Mouse (Mus musculus): ENCODE measurements around the gene Gab2. TPM values are rescaled to one million over a fixed set of nuclear protein-coding genes. Genes with fewer than 3 reads are reported as not detected.

Gab2 gene
- total RNA-seq (2014; rRNA removed) = 26.7 and 27.9 TPM in 2 replicates
- polyA plus RNA-seq (2015; fragmentation: Nextera tagmentation; extraction: Ambion mirVana) = 9.5 and 12.5 TPM in 2 replicates

DNA sequence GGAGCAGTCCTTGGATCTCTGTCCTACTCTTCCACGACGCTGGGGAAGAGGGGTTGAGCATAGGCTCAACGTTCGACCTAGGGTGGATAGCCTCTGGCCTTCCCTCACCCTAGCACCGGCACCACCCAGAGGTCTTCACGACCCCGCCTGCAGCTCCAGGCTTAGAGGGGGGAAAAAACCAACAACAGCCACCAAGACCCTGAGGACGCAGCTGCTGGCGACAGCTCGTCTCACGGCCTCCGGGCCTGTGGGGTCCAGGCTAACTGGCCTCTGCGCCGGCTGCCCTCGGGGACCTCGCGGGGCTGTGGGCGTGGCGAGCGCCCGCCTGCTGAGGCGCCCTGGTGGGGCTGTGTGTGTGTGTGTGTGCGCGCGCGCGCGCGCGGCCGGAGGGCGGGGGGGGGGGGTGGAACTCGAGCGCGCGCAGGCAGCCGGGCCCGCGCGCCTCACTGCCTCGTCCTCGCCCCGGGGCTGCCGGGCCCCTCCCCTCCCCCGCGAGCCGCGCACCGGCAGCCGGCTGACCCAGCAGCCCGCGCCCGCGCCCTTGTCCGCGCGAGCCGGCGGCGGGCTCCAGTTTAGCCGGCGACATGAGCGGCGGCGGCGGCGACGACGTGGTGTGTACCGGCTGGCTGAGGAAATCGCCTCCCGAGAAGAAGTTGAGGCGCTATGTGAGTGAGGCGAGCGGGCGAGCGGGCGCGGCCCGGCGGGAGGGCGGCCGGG, at the start of gene Gab2:
TSS of gene Gab2 (plus strand) at position 345 of the 717 bp plus-strand sequence.
- no peak for TF ChIP-seq CTCF (IDR thresholded peaks at IDR 0.05; ENCODE audit: low read depth)
- ATAC-seq = peak; percentile 81
- peak; percentile 80 for DNase-seq (ENCODE audit: low spot score)
- Histone ChIP-seq H3K9ac (replicated peaks; ENCODE audit: low read length) (peak within 1 kb of the TSS; percentile 88), H3K27me3 (ENCODE audit: insufficient read depth, low read length) (no peaks in the 10 kb centered on the region), H3K9me3 (ENCODE audit: low read length) (no peaks in the 10 kb centered on the region), H3K36me3 (ENCODE audit: insufficient read depth, low read length) (no peaks in the 10 kb centered on the region), H3K27ac (peak within 1 kb of the TSS; percentile 85), H3K4me3 (ENCODE audit: low read length) (peak within 1 kb of the TSS; percentile 94), H3K4me1 (ENCODE audit: insufficient read depth, low read length) (0 out of 2 replicates have a peak, but pooled peaks cover 5% of the 10 kb centered on the region), H3K4me2 (ENCODE audit: low read depth, low read length) (peak within 1 kb of the TSS; percentile 85)
- under 1% methylated on average over 39 of the region's 83 CpGs for WGBS

DNA sequence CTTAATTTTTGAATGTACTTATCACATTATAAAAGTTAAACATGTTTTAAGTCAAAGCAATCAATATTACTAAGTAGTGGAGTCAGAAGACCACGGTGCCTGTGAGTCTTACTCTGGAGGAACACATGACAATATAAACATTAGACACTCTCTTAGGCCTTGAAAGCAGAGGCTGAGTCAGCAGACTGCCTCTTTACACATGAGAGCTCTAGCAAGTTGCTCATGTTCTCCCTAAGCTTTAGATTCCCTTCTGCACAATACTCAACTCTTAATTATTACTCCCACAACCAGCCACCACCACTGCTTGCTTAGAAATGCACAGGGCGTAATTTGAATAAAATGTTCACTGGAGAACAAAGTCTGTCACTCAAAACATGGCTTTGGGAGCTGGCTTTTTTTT, 49.0 kb upstream of the Gab2 start:
- Histone ChIP-seq H3K36me3 (ENCODE audit: insufficient read depth, low read length) (no peaks in the 10 kb centered on the region; the same call in 1 of the 2 replicates), H3K9ac (replicated peaks; ENCODE audit: low read length) (no peak overlapping the region), H3K4me2 (ENCODE audit: low read depth, low read length) (no peak overlapping the region), H3K27me3 (ENCODE audit: insufficient read depth, low read length) (no peaks in the 10 kb centered on the region), H3K27ac (no peak overlapping the region), H3K9me3 (ENCODE audit: low read length) (no peaks in the 10 kb centered on the region), H3K4me1 (ENCODE audit: insufficient read depth, low read length) (no peaks in the 10 kb centered on the region), H3K4me3 (ENCODE audit: low read length) (no peak overlapping the region)
- no peak for TF ChIP-seq CTCF (IDR thresholded peaks at IDR 0.05; ENCODE audit: low read depth)
- no peak for ATAC-seq
- DNase-seq (ENCODE audit: low spot score) = no peak
- 76% methylated on average over 2 of the region's 2 CpGs for WGBS

DNA sequence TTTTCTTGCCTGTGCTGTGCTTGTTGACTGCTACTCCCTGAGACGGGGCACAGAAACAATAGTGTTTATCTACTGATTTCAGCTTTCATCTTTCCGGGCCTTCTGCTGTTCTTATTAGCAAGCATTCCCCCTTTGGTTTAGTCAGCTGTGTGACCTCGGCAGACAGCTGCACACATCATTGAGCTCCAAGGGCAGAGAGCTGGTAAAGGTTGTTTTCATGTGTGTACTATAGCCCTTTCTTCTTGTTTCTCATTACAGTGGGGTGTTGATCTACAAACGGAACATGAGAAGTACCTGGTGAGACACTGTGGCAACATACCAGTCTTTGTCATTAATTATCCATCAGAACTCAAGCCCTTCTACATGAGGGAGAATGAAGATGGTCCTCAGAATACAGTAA, 41.7 kb upstream of the Gab2 start:
- WGBS = 80% methylated on average over 4 of the region's 4 CpGs
- H3K9me3 ChIP-seq (ENCODE audit: low read length) = no peaks in the 10 kb centered on the region
- no peaks in the 10 kb centered on the region for H3K4me1 ChIP-seq (ENCODE audit: insufficient read depth, low read length)
- no peak overlapping the region for H3K9ac ChIP-seq (replicated peaks; ENCODE audit: low read length)
- H3K27me3 ChIP-seq (ENCODE audit: insufficient read depth, low read length) = no peaks in the 10 kb centered on the region
- no peak for ATAC-seq
- no peak overlapping the region for H3K4me2 ChIP-seq (ENCODE audit: low read depth, low read length)
- DNase-seq (ENCODE audit: low spot score) = no peak
- no peak for TF ChIP-seq CTCF (IDR thresholded peaks at IDR 0.05; ENCODE audit: low read depth)
- H3K36me3 ChIP-seq (ENCODE audit: insufficient read depth, low read length) = no peaks in the 10 kb centered on the region
- no peak overlapping the region for H3K4me3 ChIP-seq (ENCODE audit: low read length)
- H3K27ac ChIP-seq = no peak overlapping the region

DNA sequence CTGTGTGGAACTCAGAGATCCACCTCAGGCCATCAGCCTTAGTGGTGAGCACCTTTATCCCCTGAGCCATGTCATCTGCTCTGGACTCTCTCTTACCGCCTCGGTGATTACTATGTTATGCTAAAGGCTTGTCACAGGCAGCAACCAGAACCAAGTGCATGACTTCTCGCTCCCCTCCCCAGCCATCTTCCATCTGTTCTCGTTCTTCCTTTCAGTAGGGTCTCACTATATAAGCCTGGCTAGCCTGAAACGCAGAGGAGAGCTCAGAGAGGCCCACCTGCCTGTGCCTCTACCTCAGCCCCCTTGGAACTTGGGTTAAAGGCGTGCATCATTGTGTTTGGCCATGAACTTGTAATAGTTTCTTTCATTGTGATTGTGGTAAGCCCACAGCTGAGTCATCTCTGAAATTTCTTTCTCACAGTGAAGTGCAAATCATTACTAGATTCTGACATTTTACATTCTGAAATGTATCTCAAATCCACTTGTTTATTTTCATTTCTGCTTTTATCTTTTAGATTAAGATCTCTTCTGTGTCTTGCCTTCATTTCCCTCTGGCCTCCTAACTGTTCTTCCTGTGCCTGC, 39.4 kb upstream of the Gab2 start:
- Histone ChIP-seq H3K9ac (replicated peaks; ENCODE audit: low read length) (no peak overlapping the region), H3K4me1 (ENCODE audit: insufficient read depth, low read length) (no peaks in the 10 kb centered on the region), H3K36me3 (ENCODE audit: insufficient read depth, low read length) (no peaks in the 10 kb centered on the region), H3K4me3 (ENCODE audit: low read length) (no peak overlapping the region), H3K27ac (no peak overlapping the region), H3K27me3 (ENCODE audit: insufficient read depth, low read length) (no peaks in the 10 kb centered on the region), H3K9me3 (ENCODE audit: low read length) (no peaks in the 10 kb centered on the region), H3K4me2 (ENCODE audit: low read depth, low read length) (no peak overlapping the region)
- ATAC-seq (no peak), DNase-seq (ENCODE audit: low spot score) (no peak)
- TF ChIP-seq CTCF (IDR thresholded peaks at IDR 0.05; ENCODE audit: low read depth) = no peak
- 89% methylated on average over 6 of the region's 6 CpGs for WGBS

DNA sequence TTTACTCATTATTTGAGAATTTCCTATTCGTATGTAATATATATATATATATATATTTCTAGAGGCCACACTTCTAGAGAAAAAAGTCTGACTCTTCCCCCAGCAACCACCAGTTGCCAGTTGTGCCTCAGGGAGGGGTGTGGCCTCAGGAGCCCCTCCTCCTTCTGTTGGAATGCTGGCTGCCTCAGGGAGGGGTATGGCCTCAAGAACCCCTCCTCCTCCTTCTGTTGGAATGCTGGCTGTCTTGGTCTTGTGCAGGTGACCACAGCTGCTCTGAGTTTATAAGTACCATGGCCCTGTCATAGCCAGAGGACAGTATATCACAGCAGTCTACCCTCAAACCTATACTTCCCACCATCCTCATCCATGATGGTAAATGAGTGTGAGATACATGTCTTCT, 38.4 kb upstream of the Gab2 start:
- ATAC-seq = no peak
- Histone ChIP-seq H3K4me3 (ENCODE audit: low read length) (no peak overlapping the region), H3K4me1 (ENCODE audit: insufficient read depth, low read length) (no peaks in the 10 kb centered on the region), H3K9me3 (ENCODE audit: low read length) (no peaks in the 10 kb centered on the region), H3K27ac (no peak overlapping the region), H3K9ac (replicated peaks; ENCODE audit: low read length) (no peak overlapping the region), H3K4me2 (ENCODE audit: low read depth, low read length) (no peak overlapping the region), H3K27me3 (ENCODE audit: insufficient read depth, low read length) (no peaks in the 10 kb centered on the region), H3K36me3 (ENCODE audit: insufficient read depth, low read length) (no peaks in the 10 kb centered on the region)
- WGBS = 93% methylated on average over 1 of the region's 1 CpGs
- no peak for DNase-seq (ENCODE audit: low spot score)
- no peak for TF ChIP-seq CTCF (IDR thresholded peaks at IDR 0.05; ENCODE audit: low read depth)

DNA sequence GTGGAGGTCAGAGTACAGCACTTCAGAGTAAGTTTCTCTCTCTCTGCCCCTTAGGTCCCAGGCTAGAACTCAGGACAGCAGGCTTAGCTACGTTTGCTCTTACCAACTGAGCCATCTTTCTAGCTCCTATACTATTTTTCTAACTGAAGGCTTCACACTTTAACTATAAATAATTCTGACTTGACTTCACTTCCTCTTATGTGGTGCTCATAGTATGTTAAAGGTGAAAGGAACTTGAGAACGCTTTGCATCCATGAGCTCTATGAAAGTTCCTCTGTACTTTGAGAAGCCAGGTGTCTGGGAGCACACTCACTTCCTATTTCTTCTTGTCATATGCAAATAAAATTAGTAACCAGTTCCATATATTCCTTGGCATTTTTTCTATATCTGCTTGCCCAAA, 20.4 kb upstream of the Gab2 start:
- Histone ChIP-seq H3K27me3 (ENCODE audit: insufficient read depth, low read length) (no peaks in the 10 kb centered on the region), H3K4me2 (ENCODE audit: low read depth, low read length) (no peak overlapping the region), H3K36me3 (ENCODE audit: insufficient read depth, low read length) (no peaks in the 10 kb centered on the region), H3K4me3 (ENCODE audit: low read length) (no peak overlapping the region), H3K4me1 (ENCODE audit: insufficient read depth, low read length) (no peaks in the 10 kb centered on the region), H3K9me3 (ENCODE audit: low read length) (no peaks in the 10 kb centered on the region), H3K27ac (no peak overlapping the region), H3K9ac (replicated peaks; ENCODE audit: low read length) (no peak overlapping the region)
- no peak for ATAC-seq
- no peak for TF ChIP-seq CTCF (IDR thresholded peaks at IDR 0.05; ENCODE audit: low read depth)
- 92% methylated on average over 2 of the region's 2 CpGs for WGBS
- DNase-seq (ENCODE audit: low spot score) = no peak

DNA sequence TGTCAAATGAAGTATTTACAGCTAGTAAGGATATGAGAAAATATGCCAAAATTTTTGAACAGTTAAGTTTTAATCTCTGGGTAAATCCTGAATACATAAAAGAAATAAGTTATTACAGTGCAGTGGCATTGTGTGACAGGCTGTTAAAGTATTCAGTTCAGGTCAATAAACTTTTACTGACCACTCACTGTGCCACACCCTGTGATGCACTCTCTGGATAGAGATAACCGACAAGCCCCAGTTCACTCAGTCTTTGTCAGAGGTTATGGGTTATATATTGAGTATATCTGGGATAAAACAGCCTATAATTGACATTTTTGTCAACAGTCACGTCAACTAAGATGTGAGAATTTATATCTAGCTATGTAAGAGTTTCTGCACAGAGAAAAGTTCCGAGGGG, 9.9 kb upstream of the Gab2 start:
- no peak overlapping the region for H3K27ac ChIP-seq
- no peaks in the 10 kb centered on the region for H3K36me3 ChIP-seq (ENCODE audit: insufficient read depth, low read length)
- no peak overlapping the region for H3K9ac ChIP-seq (replicated peaks; ENCODE audit: low read length)
- H3K4me1 ChIP-seq (ENCODE audit: insufficient read depth, low read length) = no peaks in the 10 kb centered on the region
- no peak for ATAC-seq
- no peak overlapping the region for H3K4me2 ChIP-seq (ENCODE audit: low read depth, low read length)
- no peaks in the 10 kb centered on the region for H3K27me3 ChIP-seq (ENCODE audit: insufficient read depth, low read length)
- DNase-seq (ENCODE audit: low spot score) = no peak
- H3K9me3 ChIP-seq (ENCODE audit: low read length) = no peaks in the 10 kb centered on the region
- H3K4me3 ChIP-seq (ENCODE audit: low read length) = no peak overlapping the region
- TF ChIP-seq CTCF (IDR thresholded peaks at IDR 0.05; ENCODE audit: low read depth) = no peak
- WGBS = 89% methylated on average over 3 of the region's 3 CpGs

Measured in hindbrain, postnatal 0 days (tissue).